Mouse (Mus musculus): Measurements from ENCODE around the gene S100pbp.
A peak's percentile ranks its signal among the peaks of the same experiment; 100 is the strongest.

- TF ChIP-seq GATA1 (IDR thresholded peaks at IDR 0.05; ENCODE audit: borderline replicate concordance, low read length) = no peak
- peak; percentile 59; the same call in 1 of the 2 replicates for TF ChIP-seq FLI1 (IDR thresholded peaks at IDR 0.05; ENCODE audit: low read length)
Observed at GRCm38 (mm10) chr4:129189542-129190519, at the start of gene S100pbp, which contains the start of gene Yars.

All from megakaryocyte, embryonic 14.5 days (primary cell).